Mouse (Mus musculus) left cerebral cortex, postnatal 10 days (tissue): ENCODE data around the gene Ttc7. TPM values are rescaled to one million over a fixed set of nuclear protein-coding genes. Genes with fewer than 3 reads are reported as not detected.

ENCODE experiments used
- DNase-seq, 2 experiments: peaks; one replicate each; pipeline ENCODE4 v3.0.0; 2021 to 2022; ENCODE audit warnings: low spot score in 2 of 2, mixed read lengths in 1 of 2; ENCODE audit errors: extremely low spot score in 1 of 2
- intact Hi-C: fragments of 180-260 bp; cut with DNase I; formaldehyde crosslinking; loops from one replicate; pipeline ENCODE4 v1.15.1; 2025
- total RNA-seq, 2 experiments: library from RNA; stranded (reverse); gene quantifications; 2 replicates each; pipeline ENCODE4 v1.2.3; 2021

The Ttc7 gene
- total RNA-seq, 2 experiments from 2014 or later, result 6.7 to 10.8 TPM

DNA sequence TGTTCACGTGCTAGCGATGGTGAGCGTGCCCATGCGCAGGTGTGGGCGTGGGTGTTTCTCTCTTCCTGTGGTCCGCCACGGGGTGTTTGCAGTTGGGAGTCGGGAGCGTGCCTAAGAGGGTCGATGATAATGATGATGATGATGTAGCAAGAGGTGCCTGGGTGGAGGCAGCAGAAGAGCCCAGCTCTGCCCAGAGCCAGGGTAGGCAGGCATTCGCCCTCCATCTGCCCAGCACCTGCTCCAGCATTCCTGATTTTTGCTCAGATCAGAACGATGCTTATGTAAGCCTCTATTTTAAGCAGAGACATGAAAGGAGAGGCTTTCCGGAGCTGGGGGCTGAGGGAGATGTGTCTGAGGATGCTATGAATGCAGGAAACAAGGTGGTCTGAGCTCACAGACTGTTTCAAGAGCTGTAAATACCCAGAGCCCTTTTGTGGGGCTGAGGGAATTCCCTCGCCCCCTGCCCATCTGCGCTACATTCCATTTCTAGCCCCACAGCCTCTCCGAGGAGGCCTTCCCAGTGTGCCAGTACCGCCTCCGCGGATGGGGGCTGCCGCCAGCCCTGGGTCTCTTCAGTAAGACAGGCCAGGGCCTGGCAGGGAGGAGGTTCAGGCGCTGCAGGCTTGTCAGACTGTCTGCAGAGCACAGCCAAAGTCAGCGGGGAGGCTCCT, 47.7 kb downstream of the Ttc7 start:
- DNase-seq, result peak; percentile 77 to 81
- intact Hi-C loops, result loop anchor here (5.0 kb wide), 2 partner anchors 42 to 117 kb away; partner anchors contain the start of gene Calm2

DNA sequence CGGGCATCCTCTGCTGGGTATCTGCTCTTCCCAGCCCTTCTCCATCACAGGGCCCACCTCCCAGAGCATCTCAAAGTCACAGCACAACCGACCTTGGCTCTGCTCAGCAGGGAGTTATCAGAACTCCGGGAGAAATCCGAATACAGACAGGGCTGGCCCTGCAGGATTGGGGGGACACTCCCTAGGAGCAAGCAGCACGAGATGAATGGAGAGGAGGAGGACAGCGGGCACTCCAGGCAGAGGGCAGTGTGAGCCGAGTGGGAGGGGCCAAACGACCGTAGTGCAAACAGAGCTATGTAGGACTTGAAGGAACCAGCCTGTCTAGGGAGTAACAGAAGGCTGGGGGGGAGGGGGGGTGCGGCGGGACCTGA, 48.2 kb downstream of the Ttc7 start:
- intact Hi-C loops, result loop anchor here (5.0 kb wide), 2 partner anchors 41 to 116 kb away; partner anchors contain the start of gene Calm2
- peak in 1 of 2 experiments; percentile 72 for DNase-seq

DNA sequence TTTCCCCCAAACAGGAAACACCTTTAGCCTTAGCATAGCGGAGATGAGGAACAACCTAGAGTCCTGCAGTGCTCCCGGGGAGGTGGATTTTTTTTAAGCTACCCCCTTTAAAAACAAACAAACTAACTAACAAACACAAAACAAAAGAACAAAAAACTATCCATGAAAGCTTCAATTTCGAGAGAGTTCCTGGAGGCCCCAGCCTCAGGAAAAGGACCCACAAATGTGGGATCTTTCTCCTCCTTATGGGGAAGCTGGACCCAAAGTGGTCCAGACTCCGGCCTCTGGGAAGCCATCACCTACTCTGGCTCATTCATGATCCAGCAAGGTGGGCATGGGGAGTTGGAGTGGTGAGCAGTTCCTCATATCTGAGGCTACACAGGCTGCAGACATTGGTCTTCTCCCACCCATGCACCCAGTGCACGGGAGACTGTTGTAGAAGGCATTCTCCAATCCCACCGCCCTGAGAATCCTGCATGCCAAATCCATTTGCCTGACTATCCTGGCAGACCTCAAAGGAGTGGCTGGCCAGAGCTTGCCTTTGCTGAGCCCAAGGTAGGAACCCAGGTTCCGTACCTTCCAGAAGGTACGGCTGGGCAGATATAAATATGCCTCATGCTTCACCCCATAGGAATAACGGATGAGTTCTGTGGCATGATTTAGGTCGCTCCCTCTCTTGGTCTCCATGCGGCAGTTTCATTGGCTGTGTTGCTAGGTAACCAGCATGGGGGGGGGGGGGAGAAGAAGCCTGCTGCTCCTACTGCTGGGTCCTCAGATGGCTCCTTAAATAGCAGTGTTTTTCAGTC, 48.9 kb downstream of the Ttc7 start:
- no peak for DNase-seq
- intact Hi-C loops, result loop anchor here (5.0 kb wide), 2 partner anchors 41 to 116 kb away; partner anchors contain the start of gene Calm2

DNA sequence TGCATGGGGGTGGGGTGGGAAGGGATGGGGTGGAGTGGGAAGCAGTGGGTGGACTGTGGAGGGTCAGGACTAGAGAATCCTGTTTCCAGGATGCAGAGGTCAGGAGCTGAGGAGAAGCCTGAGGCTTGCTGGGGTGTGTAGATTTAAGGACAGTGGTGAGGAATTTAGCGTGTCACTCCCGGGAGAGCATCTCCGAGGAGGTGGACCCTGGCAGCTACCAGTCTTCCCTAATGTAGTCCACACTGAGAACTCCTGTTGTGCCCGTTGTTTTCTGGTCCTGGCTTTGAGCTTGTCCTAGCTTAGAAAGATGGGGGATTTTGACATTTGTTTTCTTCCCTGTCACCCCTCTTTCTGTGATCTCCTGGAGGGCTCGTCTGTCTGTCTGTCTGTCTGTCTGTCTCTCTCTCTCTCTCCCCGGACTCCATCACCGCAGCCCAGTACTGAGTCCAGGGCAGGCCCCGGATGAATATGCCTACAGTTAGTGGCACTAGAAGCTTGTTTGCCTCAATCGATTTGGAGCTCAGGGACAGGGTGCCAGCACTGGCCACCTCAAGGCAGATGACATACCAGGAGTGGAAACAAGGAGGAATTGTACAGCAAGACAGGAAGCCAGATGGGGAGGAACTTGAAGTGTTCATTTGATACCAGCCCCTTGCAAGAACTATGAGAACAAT, 49.6 kb downstream of the Ttc7 start:
- DNase-seq, result no peak
- intact Hi-C loops, result loop anchor here (5.0 kb wide), 2 partner anchors 40 to 115 kb away; partner anchors contain the start of gene Calm2

DNA sequence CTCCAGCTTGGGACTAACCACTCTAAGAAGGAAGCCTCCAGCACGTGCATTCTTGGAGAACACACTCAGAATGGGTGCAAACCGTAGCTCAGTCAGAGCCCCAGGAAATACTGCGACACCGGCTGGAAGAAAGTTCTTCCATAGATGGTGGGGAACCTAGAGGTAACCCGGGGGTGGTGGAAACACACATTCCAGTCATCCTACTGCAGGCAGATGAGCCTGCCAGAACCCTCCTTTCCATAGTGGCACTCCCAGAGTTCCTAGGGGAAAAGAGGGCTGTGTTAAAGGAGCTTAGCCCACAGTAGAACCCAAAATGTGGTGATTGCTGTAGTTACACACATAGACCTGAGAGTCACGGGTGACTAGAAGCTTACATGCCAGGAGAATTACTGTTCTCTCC, 50.2 kb downstream of the Ttc7 start:
- intact Hi-C loops, result loop anchor here (5.0 kb wide), 2 partner anchors 39 to 114 kb away; partner anchors contain the start of gene Calm2
- DNase-seq, result no peak

DNA sequence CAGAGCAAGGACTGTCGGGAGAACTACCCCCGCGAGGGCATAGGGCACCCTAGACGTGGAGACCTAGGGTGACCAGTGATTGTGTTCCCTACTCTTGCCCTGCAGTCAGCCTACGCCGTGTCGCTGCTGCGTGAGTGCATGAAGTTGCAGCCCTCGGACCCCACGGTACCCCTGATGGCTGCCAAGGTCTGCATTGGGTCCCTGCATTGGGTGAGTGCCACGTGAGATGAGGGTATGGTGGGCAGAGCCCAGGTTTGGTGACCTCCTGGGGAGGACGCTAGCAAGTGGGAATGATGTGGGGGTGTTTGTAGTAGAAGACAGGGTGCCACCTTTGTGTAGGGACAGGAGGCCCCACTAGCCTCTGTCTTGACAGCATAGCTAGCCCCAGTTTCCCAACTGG, 51.5 kb downstream of the Ttc7 start:
- DNase-seq, result no peak
- intact Hi-C loops, result loop anchor here (5.0 kb wide), 2 partner anchors 38 to 113 kb away; partner anchors contain the start of gene Calm2

DNA sequence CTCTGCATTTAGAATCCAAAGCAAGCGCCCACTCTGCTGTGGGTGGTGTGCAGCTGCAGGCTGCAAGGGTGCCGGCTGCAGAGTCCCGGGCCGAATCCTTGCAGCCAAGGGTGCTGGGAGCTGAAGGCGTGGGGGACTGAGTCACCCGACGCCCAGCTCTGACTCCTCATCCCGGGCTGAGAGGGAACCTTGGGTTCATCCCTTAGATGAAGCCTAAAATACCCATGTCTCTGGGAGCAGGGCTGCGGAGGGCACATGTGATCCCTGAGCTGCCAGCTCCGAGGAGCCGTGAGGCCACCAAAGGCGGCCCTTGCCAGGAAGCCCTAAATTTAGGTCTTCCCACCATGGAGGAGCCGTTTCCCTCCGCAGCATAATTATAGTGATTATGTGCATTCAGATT, 52.5 kb downstream of the Ttc7 start:
- DNase-seq, result no peak
- intact Hi-C loops, result no loop called here

DNA sequence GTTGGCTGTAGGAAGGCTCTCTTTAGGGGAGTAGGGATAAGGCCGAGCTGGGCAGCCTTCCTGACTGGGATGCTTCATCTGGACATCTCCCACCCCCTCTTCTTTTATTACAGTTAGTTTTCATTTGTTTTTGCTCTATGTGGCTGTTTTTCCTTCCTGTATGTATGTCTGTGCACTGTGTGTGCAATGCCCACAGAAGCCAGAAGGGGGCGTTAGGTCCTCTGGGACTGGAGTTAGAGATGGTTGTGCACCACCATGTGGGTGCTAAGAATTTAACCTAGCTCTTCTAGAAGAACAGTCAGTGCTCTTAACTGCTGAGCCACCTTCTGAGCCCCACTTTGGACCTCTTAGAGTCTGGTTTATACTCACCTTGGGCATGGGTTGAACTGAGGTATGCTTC, 53.0 kb downstream of the Ttc7 start:
- intact Hi-C loops, result no loop called here
- no peak for DNase-seq

DNA sequence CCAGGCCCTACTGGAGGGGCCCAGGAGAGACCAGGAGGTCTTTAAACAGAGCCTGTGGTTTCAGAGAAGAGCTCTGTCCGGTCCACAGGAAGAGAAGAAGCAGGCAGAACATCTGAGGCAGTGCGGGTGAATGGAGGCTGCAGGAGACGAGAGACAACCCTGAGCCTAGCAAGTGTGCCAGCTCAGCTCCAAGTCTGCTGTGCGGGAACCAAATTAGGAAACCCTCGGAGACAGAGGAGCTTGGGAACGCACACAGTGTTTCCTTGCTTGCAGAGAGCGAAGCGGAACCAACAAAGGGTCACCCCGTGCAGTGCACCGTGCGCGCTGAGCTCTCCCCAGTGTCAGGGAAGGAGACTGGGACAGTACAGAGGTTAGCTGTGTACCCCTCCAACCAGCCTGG, 54.2 kb downstream of the Ttc7 start:
- DNase-seq, result no peak
- intact Hi-C loops, result no loop called here

DNA sequence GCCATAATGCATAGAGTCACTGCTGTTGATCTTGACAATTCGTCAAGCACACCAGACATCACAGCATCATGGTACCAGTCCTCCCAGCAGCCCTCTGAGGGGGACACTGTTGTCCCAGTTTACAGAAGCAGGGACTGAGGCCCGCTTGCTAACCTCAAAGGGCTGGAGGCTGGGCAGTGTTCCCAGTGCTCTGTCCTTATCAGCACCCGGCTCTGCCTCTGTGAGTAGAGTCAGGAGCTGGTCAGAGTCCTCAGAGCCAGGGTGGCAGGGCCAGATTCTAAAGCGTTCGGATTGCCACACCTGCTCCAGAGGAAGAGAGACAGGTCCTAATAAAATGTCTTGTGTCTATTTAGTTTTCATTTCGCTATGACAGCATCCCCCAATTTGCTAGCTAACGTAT, 55.0 kb downstream of the Ttc7 start:
- DNase-seq, result no peak
- intact Hi-C loops, result no loop called here

DNA sequence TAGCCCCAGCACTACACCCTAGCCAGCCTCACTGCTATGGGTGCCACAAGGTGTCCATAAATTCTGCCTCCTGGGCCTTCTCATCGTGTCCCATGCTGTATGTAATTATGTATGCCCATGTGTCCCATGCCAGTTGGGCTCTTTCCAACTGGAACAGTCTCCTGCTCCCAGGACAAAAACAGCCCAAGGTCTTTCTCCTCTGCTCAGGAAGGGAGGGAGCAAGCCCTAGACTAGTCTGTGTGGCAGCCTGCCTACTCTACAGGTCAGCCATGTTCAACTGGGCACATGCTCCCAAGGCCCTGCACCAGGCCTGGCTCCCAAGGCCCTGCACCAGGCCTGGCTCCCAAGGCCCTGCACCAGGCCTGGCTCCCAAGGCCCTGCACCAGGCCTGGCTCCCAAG, 56.4 kb downstream of the Ttc7 start:
- no peak for DNase-seq
- intact Hi-C loops, result no loop called here

DNA sequence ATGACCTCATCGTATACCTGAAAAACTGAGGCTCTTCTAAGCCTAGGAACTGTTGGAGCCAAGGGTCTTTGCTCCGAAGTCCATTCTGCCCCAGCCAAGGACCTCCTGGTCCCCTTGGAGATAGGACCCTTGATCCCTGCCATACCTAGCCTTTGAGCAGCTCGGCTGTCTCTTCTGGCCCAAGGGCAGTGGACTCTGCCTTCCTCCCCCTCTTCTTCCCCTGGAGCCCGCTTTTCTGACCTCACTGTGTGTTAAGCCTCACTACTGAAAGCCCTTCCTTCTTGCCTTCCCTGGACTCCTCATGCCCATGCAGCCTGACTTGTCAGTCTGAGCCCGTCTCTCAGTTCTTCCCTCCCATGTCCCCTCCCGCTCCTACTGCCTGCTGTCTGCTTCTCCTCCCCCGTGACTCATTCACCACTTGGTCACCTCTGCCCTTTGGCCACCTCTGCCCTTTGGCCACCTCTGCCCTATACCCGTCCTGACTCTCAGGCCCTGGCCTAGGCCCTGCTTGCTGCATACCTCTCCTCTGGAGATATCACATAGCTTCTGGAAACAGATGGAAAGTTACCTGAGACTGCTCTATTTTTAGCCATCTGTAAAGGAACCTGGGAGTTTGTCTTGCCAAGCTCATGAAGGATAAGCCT, 60.5 kb downstream of the Ttc7 start:
- DNase-seq, result no peak
- intact Hi-C loops, result no loop called here

DNA sequence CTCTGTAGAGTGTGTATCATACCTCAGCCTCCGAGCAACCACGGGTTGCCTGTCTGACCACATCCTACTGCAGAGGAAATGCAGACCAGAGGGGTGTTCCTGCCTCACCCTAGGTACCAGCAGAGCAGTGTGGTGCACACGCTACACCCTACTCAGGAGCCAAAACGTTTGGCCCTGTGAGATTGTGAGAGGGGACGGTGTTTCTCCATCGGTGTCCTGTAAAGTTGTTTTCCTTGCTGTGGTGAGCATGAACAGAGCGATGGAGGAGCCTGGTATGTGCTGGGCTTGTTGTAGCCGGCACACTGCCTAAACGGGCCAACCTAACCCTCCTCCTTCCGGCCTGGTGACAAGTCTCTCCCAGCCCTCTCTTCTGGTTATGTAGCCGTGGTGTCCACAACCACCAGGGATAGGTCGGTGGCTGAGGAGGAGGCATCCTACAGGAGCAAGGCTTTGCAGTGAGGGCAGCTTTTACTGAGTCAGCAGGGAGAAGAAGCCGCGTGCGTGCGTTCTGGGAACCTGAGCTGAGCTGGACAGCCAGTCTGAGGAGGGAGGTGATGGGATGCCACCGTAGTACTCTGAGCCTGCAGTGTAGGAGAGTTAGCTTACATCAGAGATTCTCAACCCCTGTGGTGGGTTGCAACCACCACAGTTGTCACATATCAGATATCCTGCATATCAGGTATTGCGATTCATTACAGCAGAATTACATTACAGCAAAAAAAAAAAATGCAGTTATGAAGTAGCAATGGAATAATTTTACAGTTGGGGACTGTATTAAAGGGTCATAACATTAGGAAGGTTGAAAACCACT, 62.0 kb downstream of the Ttc7 start:
- DNase-seq, result no peak
- intact Hi-C loops, result no loop called here

DNA sequence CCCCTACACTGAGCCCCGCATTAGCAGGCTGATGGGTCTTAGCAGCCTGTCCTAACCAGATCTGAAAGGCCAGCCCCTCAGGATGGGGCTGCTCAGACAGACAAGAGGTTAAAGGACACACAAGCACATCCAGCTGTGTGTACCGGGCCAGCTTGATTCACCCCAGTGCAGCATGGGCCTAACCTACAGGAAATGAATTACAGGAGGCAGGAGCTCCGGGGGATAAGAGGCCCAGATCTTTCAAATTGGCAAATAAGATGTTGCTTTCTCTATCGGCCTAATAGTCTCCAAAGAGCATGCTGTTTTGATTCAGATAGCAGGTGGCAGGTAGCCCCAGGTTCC, 62.5 kb downstream of the Ttc7 start:
- intact Hi-C loops, result no loop called here
- no peak for DNase-seq

DNA sequence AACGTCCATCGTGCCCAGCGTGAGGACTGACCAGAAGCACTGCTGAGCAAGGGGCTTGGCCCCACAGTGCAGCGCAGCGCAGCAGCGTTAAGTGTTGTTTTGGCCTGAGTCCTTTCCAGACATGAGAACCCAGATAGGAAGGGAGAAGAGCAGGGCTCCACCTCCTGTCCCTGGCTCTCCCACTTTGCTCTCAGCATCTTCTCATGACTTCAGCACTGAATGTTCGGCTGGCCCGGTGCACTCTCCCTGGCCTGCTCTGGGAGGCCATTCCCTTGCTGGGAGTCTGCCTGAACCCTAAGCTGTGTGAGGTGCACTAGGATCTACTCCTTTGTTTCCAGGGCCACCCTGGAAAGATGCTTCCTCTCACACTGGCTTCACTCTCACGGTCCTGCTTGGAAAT, 65.7 kb downstream of the Ttc7 start:
- no peak for DNase-seq
- intact Hi-C loops, result no loop called here

DNA sequence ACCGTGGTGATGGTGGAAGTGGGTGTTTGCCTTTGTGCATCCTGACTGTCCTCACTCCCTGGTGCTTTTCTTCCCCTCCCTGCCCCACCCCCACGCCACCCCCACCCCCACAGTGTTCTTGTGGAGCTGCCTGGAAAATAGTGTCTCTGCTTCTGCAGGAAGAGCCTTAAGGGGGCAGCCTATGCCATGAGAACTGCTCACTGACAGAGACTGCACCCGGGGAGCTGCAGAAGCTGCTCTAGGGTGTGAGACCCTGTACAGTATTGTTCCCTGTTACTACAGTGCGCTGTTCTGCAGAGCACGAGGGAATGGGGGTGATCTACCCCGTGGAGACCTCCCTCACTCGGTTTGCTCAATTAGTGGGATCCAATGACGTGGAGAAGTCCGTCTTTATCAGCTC, 66.4 kb downstream of the Ttc7 start:
- no peak for DNase-seq
- intact Hi-C loops, result no loop called here

DNA sequence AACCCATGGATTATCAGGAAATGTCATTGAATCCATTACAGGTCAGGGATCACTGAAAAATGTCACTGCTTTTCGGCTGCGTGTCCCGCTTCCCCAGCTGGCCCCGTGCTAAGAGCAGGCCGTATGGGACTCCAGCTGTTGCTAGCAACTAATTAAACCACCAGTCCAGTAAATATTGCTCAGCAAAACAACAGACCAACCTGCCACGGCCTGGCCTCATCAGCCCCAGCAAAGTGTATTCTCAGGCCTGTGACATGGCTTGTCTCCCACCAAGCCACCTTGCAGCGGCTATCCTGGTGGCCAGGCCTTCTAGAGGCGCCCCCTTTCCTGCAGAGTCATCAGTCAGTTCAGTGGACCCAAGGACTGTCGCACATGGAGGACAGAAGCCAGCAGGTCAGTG, 66.9 kb downstream of the Ttc7 start:
- no peak for DNase-seq
- intact Hi-C loops, result no loop called here

DNA sequence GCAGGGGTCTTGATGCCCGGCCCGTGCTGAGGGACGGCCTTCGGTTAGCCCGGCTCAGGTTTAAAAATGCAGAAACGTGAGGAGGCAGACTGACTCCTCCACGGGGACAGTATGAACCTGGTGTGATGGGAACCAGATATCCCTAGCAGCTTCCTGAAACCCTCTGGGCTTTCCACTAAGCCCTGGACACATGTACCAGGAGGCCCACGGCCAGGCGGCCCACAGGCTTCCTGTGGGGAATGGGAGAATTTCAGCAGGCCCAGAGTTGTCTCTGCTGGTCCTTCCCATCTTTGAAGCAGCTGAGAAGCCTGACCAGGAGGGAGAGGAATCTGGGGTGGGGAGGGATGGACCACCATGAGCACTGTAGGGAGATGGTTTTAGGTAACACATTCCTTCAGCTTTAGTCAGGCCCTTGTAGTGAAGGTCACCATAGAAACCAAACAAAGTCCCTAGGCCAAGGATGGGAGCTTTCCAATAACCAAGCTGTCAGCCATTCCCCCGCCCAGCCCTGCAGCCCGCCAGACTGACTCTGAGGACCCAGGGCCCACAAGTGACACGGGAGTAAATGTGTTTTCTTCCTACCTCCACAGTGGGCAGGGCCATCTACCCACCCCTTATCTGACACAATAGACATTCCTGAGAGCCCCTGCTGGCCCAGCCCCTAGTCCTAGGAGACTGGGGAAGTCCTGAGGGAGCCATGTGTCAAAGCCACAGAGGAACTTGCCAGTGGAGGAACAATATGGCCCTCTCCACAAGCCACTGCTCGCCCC, 68.0 kb downstream of the Ttc7 start:
- intact Hi-C loops, result no loop called here
- no peak for DNase-seq
